Mouse (Mus musculus): ENCODE results near the gene Lmx1b. TPM values are rescaled to one million over a fixed set of nuclear protein-coding genes. Genes with fewer than 3 reads are reported as not detected.

The Lmx1b gene
- polyA plus RNA-seq, 1 experiment from 2014 or later, result 9.1 TPM

DNA sequence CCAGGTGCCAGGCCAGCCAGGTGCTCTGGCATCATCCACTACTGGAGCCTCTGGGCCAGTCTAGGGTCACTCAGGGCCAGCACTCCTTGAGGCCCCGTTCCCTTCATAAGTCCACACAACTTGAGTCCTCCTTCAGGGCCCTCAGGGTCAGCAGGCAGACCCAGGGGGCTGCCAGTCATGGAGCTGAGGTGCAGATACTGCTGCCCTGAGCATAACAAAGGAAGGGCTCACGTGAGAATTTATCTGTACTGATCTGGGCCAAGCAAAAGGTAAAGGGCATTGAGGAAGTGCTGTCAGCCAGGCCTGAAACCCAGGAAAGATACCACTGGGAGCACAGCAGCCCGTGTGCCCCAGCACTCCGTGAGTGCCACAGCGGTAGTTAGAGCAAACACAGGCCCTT lies 7.1 kb downstream of the Lmx1b start:
- no peaks in the 10 kb centered on the region for H3K9me3 ChIP-seq
- ATAC-seq (ENCODE audit: low read depth), result no peak
- H3K9ac ChIP-seq, result peak overlapping the region; percentile 86; the same call in 1 of the 2 replicates
- H3K36me3 ChIP-seq, result no peaks in the 10 kb centered on the region
- WGBS, result 3% methylated on average over 5 of the region's 5 CpGs
- H3K4me3 ChIP-seq, result peak overlapping the region; percentile 53; the same call in 1 of the 2 replicates
- H3K4me1 ChIP-seq (replicated peaks), result peaks cover 67% of the 10 kb centered on the region
- H3K27me3 ChIP-seq, result peaks cover 100% of the 10 kb centered on the region
- peak overlapping the region; percentile 42; the same call in 1 of the 2 replicates for H3K27ac ChIP-seq (replicated peaks)
- peak overlapping the region; percentile 62 for H3K4me2 ChIP-seq

DNA sequence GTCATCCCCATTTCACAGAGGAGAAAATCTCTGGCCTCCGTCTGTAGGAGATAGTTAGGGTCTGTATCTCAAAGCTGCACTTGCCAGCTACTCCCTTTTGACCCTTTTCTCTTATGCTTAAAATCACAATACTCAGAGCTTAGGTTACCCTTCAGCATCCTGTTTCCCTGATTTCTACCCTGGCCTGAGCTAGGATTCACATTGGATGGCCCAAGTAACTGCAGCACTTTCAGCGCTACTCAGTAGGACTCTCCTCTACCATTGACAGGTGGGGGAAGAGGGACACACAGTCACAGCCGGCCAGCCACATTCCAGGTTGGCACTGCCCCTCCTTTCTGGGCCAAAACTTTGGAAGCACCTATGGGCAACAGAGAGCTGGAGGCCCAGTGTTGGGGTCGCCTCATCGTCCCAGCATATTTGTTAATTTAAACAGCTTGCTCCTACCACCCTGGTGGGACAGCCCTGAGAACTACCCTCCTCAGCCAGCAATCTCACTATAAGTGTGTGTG lies 7.7 kb downstream of the Lmx1b start:
- Histone ChIP-seq H3K4me1 (replicated peaks) (peaks cover 73% of the 10 kb centered on the region), H3K4me3 (peak overlapping the region; percentile 31), H3K27ac (replicated peaks) (peak overlapping the region; percentile 42; the same call in 1 of the 2 replicates), H3K9me3 (no peaks in the 10 kb centered on the region), H3K4me2 (peak overlapping the region; percentile 62), H3K36me3 (no peaks in the 10 kb centered on the region), H3K27me3 (peaks cover 100% of the 10 kb centered on the region), H3K9ac (peak overlapping the region; percentile 62)
- WGBS, result 5% methylated on average over 5 of the region's 5 CpGs
- no peak for ATAC-seq (ENCODE audit: low read depth)

DNA sequence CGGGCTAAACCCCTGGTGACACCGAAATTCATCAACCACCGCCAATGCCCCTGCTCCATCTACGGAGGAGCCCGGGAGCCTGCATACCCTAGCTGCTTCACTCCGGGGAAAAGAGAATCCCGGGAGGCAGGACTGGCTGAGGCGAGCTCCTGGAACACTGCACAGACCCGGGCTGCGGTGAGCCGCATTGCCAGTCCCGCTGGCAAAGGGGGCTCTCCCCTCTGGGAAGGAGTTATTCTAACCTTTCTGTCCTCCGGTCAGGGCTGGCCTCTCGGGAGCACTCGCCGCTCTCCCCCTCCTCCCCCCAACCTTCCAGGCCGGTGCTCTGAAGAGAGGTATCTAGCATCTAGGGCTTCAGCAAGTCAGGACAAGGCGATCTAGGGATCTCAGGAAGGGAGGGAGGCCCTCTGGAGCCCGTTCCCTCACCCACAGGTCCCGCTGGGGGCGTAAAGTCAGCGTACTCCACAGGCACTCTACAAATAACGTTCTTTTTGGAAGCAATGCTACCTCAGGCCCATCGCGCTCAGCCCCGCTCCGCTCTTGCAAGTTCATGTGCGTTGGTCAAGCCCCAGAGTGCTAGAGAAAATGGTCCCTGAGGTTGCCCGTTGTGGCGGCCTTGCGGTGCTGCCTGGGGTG lies 8.5 kb downstream of the Lmx1b start:
- Histone ChIP-seq H3K9ac (peak overlapping the region; percentile 62), H3K4me2 (peak overlapping the region; percentile 62), H3K4me3 (peak overlapping the region; percentile 31), H3K9me3 (no peaks in the 10 kb centered on the region), H3K36me3 (no peaks in the 10 kb centered on the region), H3K27me3 (peaks cover 100% of the 10 kb centered on the region), H3K4me1 (replicated peaks) (peaks cover 81% of the 10 kb centered on the region), H3K27ac (replicated peaks) (peak overlapping the region; percentile 68)
- ATAC-seq (ENCODE audit: low read depth), result 0 out of 2 replicates have a peak, but pooled peaks have one; percentile 12
- WGBS, result 1% methylated on average over 31 of the region's 31 CpGs

DNA sequence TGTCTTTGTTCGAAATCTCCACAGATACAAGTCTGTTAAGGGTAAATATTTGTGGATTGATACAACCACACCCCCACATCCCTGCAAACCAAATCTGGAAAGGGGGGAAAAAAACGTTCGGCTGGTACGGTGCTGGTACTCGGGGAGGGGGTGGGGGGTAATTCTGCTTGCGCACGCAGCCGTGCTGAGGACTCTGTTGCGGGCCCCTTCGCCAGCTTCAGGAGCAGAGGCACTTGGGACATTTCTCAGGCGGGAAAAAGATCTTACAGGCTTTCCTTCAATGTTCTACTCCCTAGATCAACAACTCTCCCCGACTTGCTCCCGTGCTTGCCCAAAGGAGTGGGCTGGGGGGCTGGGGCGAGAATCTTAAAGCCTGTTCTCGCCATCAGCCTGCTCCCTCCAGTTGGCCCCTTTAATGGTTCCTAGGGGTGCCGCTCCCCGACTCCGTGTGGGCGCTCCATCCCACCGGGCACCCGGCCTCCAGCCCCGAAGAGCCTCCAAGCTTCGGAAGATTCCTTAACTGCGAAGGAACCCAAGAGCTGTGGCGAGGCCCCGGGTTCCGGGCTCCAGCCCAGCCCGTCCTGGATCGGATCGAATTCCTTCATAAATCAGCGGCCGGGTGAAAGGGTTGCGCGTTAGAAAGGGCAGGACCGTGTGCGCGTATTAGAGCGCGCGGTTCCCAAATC lies 9.1 kb downstream of the Lmx1b start:
- Histone ChIP-seq H3K27me3 (peaks cover 100% of the 10 kb centered on the region), H3K9me3 (no peaks in the 10 kb centered on the region), H3K36me3 (no peaks in the 10 kb centered on the region), H3K9ac (peak overlapping the region; percentile 62), H3K27ac (replicated peaks) (peak overlapping the region; percentile 68), H3K4me3 (peak overlapping the region; percentile 31), H3K4me1 (replicated peaks) (peaks cover 87% of the 10 kb centered on the region), H3K4me2 (peak overlapping the region; percentile 62)
- WGBS, result under 1% methylated on average over 40 of the region's 40 CpGs
- ATAC-seq (ENCODE audit: low read depth), result no peak

DNA sequence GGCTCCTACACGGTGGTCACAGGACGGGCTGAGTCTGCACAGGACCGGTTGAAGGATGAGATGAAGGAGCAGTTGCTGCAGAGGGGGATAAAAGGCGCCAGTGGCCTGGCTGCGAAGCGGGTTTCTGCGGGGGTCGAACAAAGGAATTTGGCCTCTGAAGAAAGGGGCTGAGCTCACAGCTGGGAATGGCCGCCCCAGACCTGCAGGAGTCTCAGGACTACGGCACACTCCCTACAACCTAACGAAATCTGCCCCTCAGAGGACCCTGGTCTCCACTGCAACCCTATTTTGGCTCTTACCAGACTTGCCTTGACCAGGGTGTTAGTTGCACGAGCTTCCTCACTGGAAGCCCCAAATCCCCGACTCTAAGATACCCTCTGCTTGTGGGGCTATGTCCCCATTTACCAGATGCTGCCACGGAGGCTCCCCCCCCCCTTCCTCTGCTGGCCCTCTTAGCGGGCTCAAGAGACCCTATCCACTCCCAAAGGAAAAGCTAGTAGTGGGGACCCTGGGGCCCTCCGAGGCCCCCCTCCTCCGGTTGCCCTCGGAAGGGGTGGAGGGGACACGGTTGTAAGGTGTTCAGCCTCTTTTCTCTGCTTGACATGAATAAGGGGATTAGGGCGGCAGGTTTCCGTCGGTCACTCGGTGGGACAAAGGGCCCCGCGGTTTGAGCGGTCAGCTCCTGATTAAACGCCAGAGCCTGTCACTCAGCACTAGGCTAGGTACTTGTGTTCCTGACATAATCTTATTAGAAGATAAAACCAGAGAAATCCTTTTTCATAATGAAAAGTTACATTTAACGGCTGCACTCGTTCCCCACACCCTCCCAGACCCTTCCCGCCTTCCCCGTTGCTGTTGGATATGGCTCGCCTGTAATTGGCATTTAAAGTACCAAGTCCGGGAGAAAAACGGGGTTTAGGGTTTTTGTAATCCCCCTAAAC lies 10.0 kb downstream of the Lmx1b start:
- ATAC-seq (ENCODE audit: low read depth), result no peak
- no peaks in the 10 kb centered on the region for H3K36me3 ChIP-seq
- under 1% methylated on average over 34 of the region's 34 CpGs for WGBS
- H3K9me3 ChIP-seq, result no peaks in the 10 kb centered on the region
- peaks cover 96% of the 10 kb centered on the region for H3K4me1 ChIP-seq (replicated peaks)
- peak overlapping the region; percentile 68 for H3K27ac ChIP-seq (replicated peaks)
- peak overlapping the region; percentile 62 for H3K9ac ChIP-seq
- H3K4me2 ChIP-seq, result peak overlapping the region; percentile 62
- H3K4me3 ChIP-seq, result peak overlapping the region; percentile 31
- peaks cover 100% of the 10 kb centered on the region for H3K27me3 ChIP-seq

DNA sequence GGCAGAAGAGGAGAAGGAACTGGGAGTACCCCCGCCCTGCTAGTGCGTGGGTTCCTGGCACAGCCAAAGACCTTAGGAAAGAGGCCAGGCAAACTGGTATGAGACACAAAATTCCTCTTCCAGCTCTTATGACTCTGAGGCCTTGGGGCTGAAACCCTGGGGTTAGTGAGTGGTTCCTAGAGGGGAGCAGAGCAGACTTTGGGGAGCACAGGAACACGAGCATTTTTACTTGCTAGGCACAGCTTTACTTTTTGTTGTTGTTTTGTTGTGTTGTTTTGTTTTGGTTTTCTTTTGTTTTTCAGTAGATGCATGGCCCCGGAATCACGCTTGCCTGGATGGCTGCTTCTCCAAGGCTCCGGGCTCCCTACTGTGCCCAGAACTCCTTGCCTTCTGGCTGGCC lies 10.7 kb downstream of the Lmx1b start:
- WGBS, result 5% methylated on average over 6 of the region's 6 CpGs
- peak overlapping the region; percentile 62 for H3K4me2 ChIP-seq
- H3K27ac ChIP-seq (replicated peaks), result peak overlapping the region; percentile 54; the same call in 1 of the 2 replicates

DNA sequence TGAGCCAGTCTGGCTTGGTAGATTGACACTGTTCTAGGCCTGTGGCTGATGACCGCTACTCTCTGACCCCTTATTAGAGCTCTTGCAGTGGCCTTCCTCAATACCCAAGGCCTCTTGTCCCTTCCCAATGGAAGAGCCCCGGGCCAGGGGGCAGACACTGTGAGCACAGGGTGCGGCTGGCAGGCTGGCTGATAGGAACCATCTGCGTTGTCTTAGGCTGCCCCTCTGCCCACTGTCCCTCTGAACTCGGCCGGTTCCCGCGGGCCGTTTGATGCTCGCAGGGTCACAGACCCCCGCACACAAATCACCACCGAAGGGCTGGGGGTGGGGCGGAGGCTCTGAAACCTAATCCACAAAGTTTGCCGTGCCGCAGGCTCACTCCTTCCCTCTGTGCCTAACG lies 11.5 kb downstream of the Lmx1b start:
- ATAC-seq (ENCODE audit: low read depth), result no peak
- Histone ChIP-seq H3K27me3 (peaks cover 100% of the 10 kb centered on the region), H3K9ac (peak overlapping the region; percentile 41; the same call in 1 of the 2 replicates), H3K4me3 (no peak overlapping the region), H3K9me3 (no peaks in the 10 kb centered on the region), H3K4me1 (replicated peaks) (peaks cover 97% of the 10 kb centered on the region), H3K4me2 (peak overlapping the region; percentile 62), H3K36me3 (no peaks in the 10 kb centered on the region), H3K27ac (replicated peaks) (no peak overlapping the region; the same call in 1 of the 2 replicates)
- 2% methylated on average over 16 of the region's 16 CpGs for WGBS

More for the DNA sequence above, 10.7 kb downstream of the Lmx1b start:
- H3K36me3 ChIP-seq, result no peaks in the 10 kb centered on the region
- H3K4me3 ChIP-seq, result peak overlapping the region; percentile 31
- H3K27me3 ChIP-seq, result peaks cover 100% of the 10 kb centered on the region
- ATAC-seq (ENCODE audit: low read depth), result no peak
- H3K4me1 ChIP-seq (replicated peaks), result peaks cover 96% of the 10 kb centered on the region
- H3K9ac ChIP-seq, result peak overlapping the region; percentile 62
- no peaks in the 10 kb centered on the region for H3K9me3 ChIP-seq

DNA sequence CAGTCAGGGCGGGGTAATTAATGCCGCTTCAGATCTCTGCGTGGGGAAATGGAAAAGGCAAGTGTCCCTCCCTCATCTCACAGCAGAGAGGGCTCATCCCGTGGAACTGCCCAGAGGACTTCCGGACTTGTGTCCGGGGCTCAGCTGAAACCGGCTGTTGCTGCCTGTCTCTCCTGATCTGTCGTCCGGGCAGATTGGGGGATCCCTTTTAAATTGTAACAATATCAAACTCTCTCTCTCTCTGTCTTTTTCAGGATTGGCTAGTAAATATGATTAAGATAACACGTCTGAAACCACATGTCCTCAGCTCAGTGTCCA lies 13.3 kb downstream of the Lmx1b start:
- Histone ChIP-seq H3K27me3 (peaks cover 100% of the 10 kb centered on the region), H3K27ac (replicated peaks) (peak overlapping the region; percentile 52; the same call in 1 of the 2 replicates), H3K4me2 (peak overlapping the region; percentile 16), H3K4me1 (replicated peaks) (peaks cover 97% of the 10 kb centered on the region), H3K36me3 (no peaks in the 10 kb centered on the region), H3K9ac (0 out of 2 replicates have a peak overlapping the region, but pooled peaks have one; percentile 31), H3K4me3 (no peak overlapping the region), H3K9me3 (no peaks in the 10 kb centered on the region)
- WGBS, result 18% methylated on average over 10 of the region's 10 CpGs
- ATAC-seq (ENCODE audit: low read depth), result no peak

DNA sequence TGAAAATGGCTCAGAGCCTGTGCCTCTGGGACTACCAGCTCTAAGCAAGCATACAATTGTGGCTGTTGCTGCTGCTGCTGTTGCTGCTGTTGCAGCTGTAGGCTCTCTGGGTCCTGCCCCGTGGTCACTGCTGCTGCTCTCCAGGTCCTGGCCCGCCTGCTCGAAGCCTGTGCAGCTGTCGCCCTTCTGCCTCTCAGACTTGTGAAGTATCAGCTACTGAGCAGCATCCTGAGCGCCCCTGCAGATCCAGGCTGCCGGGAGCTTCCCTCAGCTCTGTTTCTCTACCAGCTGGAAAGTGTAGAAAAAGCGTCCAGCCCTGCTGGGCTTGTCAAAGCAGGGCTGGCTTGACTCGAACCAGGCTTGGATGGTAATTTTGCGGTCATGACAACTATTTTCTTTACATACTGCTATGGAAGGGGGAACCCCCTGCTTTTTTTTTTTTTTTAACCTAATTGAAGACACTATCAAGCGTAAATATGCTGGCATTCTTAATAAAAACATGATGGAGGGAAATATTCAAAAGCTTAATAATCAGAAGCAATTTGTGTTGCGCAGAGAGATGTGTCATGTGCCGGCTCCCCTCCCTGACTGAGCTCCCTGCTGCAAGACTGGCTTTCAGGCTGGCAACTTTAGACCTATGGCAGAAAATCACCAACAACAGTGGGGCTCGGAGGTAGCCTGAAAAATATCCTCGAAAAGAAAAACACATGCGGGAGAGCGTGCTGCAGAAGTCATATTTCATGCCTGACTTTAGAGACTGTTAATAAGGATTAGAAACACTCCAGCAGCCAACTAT lies 13.9 kb downstream of the Lmx1b start:
- H3K4me3 ChIP-seq, result no peak overlapping the region
- H3K4me2 ChIP-seq, result peak overlapping the region; percentile 16
- H3K27me3 ChIP-seq, result peaks cover 100% of the 10 kb centered on the region
- no peaks in the 10 kb centered on the region for H3K9me3 ChIP-seq
- H3K4me1 ChIP-seq (replicated peaks), result peaks cover 96% of the 10 kb centered on the region
- ATAC-seq (ENCODE audit: low read depth), result no peak
- H3K9ac ChIP-seq, result 0 out of 2 replicates have a peak overlapping the region, but pooled peaks have one; percentile 31
- peak overlapping the region; percentile 52 for H3K27ac ChIP-seq (replicated peaks)
- no peaks in the 10 kb centered on the region for H3K36me3 ChIP-seq
- 16% methylated on average over 16 of the region's 16 CpGs for WGBS

DNA sequence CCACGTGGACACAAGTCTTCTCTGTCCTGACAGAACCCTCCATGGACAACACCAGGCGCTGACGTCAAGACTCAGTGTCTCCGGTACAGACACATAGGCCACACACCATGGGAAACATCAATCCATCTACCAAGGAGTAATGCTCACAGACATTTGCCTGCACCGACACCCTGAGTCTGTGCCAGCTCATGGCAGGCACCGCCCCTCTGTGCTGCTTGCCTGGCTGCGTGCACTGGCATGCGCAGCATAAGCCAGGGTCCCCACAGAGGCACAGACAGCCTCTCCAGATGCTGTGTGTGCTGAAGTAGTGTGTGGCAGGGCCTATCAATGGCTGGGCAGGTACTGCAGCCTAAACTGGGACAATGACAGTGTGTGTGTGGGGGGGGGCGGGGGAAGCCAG lies 22.6 kb downstream of the Lmx1b start:
- Histone ChIP-seq H3K36me3 (no peaks in the 10 kb centered on the region), H3K27me3 (peaks cover 90% of the 10 kb centered on the region), H3K4me1 (replicated peaks) (peaks cover 91% of the 10 kb centered on the region), H3K27ac (replicated peaks) (peak overlapping the region; percentile 96), H3K9me3 (no peaks in the 10 kb centered on the region), H3K4me3 (no peak overlapping the region), H3K9ac (peak overlapping the region; percentile 31; the same call in 1 of the 2 replicates), H3K4me2 (peak overlapping the region; percentile 65)
- WGBS, result 44% methylated on average over 9 of the region's 9 CpGs
- peak; percentile 25 for ATAC-seq (ENCODE audit: low read depth)

DNA sequence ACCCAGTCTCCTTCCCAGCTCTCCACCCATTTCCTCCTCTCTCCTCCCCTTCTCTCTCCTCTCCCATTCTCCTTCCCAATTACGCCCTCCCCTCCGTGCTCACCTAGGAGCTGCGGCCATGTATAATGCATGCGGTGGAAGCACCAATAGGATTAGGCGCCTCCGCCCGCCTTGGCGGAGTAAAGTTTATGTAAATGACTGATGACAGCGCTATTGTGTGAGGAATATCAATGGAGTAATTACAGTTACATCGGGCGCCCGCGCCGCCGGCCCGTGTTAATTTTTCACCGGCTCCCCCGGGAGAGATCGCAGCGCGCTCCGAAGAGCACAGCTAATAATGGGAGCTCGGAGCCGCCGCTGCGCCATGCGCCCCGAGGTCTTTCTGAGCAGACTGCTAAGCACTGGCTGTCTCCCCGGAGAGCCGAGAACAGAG lies 23.9 kb downstream of the Lmx1b start:
- peak; percentile 90 for ATAC-seq (ENCODE audit: low read depth)
- peak overlapping the region; percentile 96 for H3K27ac ChIP-seq (replicated peaks)
- H3K4me3 ChIP-seq, result peak overlapping the region; percentile 33
- peak overlapping the region; percentile 65 for H3K4me2 ChIP-seq
- under 1% methylated on average over 30 of the region's 30 CpGs for WGBS
- peaks cover 90% of the 10 kb centered on the region for H3K4me1 ChIP-seq (replicated peaks)
- H3K36me3 ChIP-seq, result no peaks in the 10 kb centered on the region
- no peaks in the 10 kb centered on the region for H3K9me3 ChIP-seq
- peaks cover 90% of the 10 kb centered on the region for H3K27me3 ChIP-seq
- H3K9ac ChIP-seq, result peak overlapping the region; percentile 63

Data from neural tube, embryonic 13.5 days (tissue).